Mouse (Mus musculus) bone marrow, adult 2 months (tissue): Measurements from ENCODE around the gene Capn13.

Source experiments
- CTCF ChIP-seq: fragments of 200-500 bp; IDR thresholded peaks from 2 replicates; pipeline ENCODE4 v1.5.1; 2011; ENCODE audit warnings: low read length, control low read depth; ENCODE audit not compliant: control insufficient read depth, insufficient read depth
- POLR2A ChIP-seq: fragments of 200-500 bp; IDR thresholded peaks from 2 replicates; pipeline ENCODE4 v1.6.1; 2011; ENCODE audit warnings: low read depth, mild to moderate bottlenecking, control low read depth, low read length, borderline replicate concordance; ENCODE audit not compliant: control insufficient read depth

DNA sequence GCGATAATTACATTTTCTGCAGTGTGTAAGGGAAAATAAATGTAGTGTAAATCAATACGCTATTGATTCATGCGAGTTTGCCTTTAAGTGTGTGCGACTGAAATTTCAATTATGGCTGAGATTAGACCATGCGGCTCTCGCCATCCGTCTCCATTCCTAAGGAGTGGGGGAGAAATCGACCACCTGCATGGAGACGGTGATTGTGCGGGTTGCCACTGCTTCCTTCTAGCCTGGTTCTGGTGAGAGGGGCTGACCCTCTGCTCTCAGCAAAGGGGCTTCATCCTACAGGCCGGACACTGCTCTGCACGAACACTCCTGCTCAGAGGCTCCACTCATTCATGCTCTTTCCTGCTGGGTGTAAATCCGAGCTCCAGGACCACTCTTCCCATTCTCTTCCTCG, 58.0 kb downstream of the Capn13 start:
- TF ChIP-seq POLR2A (no peak), CTCF (no peak)
